Mouse (Mus musculus) pancreas, adult 10 weeks (tissue): ENCODE measurements around the gene Prrxl1. TPM values are rescaled to one million over a fixed set of nuclear protein-coding genes. Genes with fewer than 3 reads are reported as not detected.

Experiments
- polyA plus RNA-seq: library from polyadenylated mRNA; stranded (reverse); fragments of 350-450 nt; fragmentation: Illumina TruSeq; extraction: RNeasy Lipid Tissue Mini Kit (QIAGEN cat#74804); gene quantifications from one replicate; pipeline ENCODE4 v1.2.3, GENCODE M21; 2015; ENCODE audit warnings: low read depth, low replicate concordance; ENCODE audit not compliant: insufficient read depth

Gene Prrxl1
- not detected for polyA plus RNA-seq

DNA sequence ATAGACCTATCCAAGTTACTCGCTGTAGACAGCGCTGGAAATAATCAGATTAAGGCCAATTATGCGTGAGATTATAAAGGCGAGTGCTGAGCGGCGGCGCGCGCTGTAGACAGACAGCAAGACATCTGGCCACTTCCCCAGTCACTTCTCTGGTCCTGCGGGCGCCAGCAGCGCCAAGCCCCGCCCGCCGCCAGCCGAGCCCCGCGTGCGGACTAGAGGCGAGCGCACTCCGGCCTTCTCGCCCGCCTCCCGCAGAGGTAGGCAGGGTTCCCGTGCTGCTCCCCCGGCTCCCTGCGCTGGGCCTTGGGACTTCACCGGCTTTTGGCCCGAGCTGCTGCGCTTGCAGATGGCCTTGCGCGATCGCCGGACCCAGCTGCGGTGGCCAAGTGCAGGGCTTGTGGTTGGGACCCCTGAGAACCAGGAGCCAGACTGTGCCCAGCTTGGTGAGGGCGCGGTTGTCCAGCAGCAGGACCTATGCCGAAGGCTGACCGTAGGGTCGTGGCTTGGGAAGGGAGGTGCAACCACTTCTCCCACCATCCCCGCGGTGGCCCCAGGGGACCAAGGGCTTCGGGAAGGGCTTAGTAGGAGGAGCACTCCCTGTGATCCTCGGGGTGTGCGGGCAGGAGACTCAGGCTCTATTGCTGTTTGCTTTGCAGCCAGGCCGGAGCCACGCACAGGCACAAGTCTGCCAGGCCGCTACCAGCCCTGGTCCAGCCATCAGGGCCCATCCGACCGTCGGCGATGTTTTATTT, at the start of gene Prrxl1:
TSS of gene Prrxl1 (plus strand) at position 118 of the 752 bp plus-strand sequence.

DNA sequence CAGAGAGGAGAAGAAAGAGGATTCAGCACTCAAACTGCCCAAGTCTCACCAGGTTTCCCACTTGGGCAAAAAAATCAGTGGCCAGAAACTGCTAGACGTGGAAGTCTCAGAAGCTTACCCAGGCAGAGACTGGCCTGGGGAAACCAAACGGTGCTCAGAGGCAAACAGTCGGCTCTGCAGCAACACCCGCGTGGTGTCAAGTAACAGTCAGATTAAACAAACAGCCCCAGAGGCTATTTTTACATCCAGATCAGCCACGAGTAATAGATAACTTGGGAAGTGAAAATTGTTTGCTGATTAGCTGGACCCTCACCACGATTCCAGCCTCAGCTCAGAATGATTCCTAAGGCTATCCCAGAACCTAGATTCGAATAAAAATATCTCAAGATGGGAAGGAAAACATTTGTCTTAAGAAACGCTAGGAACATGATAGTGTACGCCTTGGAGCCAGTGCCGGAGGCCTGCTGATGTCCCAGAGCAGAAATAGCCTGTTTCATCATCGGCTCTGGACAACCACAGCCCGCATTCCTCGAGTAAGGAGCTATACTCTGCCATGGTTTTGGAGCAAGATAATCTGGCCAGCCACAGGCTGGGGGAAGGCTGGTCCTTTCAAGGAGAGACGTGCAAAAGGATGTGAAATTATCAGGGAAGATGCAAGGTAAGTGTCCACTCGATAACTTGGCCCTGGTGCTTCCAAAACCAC, 86.1 kb downstream of the Prrxl1 start, which contains the start of gene 3425401B19Rik:
TSS of gene 3425401B19Rik (minus strand) at position 170 of the 703 bp plus-strand sequence.

Other genes starting within 250 kb of the Prrxl1 start
- not detected for gene 1700024G13Rik, start 211.0 kb upstream of the Prrxl1 start, polyA plus RNA-seq
- gene Slc18a3, start 134.6 kb upstream of the Prrxl1 start, polyA plus RNA-seq, result not detected
- gene Chat, start 133.4 kb upstream of the Prrxl1 start, polyA plus RNA-seq, result not detected
- gene Ercc6, start 85.9 kb upstream of the Prrxl1 start, polyA plus RNA-seq, result 4.5 TPM
- 0.33 TPM for gene 3425401B19Rik, start 85.9 kb downstream of the Prrxl1 start, polyA plus RNA-seq
- not detected for gene Tmem273, start 186.6 kb downstream of the Prrxl1 start, polyA plus RNA-seq
- gene Fam170b, start 234.6 kb downstream of the Prrxl1 start, polyA plus RNA-seq, result not detected